Mouse (Mus musculus) fat pad, adult 2 months (tissue): ENCODE measurements around the gene Accsl.

Experiments
- DNase-seq: peaks from one replicate; pipeline ENCODE4 v3.0.0-alpha.2; 2011; ENCODE audit warnings: low read depth, low spot score; ENCODE audit errors: extremely low read depth

The Accsl gene

DNA sequence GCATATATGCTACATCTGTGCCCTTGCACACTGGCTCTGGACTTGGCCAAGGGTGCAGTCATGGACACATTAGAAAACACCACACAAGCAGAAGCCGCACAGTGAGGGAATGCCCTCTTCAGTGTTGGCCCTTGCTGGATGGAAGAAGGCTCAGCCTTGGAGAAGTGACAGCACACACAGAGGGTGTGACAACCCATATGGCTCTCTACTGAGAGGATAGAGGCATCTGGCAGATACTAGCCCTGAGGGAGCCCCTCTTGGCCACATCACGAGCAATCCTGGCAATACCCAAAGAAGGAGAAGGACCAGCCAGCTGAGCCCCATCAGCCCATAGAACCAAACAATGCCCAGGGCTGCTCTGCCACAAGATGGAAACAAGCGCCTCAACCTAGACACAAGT is 5.6 kb upstream of the Accsl start:
- no peak for DNase-seq

DNA sequence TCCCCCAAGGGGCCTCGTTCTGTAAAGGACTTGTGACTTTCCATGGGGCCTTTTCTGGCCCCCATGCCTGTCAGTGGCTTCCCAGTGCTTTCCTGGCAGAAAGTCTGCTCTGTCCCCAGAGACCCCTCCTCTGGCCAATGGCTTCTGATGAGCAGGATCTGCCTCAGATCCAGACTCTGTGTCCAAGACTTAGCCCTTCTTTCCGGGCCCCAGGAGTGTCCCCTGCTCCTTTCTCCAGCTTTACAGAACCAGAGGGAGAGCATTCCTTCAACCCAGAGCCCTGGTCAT is 5.2 kb upstream of the Accsl start:
- no peak for DNase-seq

DNA sequence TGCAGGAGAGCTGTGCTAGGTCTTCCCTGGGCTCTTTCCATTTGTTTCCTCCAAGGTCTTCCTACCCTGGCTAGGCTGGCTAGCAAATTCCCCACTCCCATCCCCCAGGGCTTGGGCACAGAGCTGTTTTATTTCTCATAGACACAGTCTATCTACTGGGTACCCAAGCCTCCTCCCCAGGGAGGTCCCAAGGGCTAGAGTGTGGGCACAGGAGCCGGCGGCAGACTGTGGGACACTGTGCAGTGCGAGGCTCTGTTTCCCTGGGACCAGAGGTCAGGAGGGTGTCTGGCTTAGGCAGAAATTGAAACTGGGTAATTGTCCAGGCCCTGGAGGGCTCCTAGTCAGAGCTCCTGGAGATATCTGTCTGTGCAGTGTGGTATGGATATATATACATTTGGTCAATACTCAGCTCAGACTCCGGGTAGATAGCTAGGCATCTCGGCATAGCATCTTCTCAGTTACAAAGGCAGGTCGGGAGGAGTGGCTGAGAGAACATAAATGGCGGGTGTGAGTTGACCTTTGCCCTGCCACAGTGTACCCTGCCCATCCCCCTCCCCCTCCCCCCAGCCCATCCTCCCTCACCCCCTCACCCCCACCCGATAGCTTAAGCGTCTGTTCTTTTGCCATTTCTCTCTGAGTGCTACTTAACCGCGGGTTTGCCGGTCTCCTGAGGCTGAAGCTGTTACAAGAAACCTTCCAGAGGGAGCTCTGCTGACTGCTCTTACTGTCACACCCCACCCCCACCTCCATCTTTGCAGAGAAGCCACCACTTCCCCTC is 4.7 kb upstream of the Accsl start:
- no peak for DNase-seq

DNA sequence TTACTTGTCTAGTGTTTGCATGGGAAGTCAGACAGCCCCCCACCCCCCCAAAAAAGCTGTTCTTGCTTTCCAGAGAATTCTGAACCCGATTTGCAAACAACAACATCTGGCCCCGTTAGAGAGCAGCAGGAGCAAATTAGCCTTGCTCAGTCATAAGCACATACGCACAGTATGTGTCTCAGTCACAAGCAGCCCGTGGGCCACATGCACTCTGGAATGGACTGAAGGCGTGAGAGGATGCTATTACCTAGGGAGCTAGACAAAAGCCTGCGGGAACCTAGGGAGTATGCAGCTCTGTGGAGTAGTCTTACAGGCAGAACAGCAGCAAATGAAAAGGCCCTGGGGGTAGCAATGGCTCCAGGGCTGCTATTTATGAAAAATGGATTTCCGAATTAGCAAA is 3.3 kb upstream of the Accsl start:
- DNase-seq: no peak

DNA sequence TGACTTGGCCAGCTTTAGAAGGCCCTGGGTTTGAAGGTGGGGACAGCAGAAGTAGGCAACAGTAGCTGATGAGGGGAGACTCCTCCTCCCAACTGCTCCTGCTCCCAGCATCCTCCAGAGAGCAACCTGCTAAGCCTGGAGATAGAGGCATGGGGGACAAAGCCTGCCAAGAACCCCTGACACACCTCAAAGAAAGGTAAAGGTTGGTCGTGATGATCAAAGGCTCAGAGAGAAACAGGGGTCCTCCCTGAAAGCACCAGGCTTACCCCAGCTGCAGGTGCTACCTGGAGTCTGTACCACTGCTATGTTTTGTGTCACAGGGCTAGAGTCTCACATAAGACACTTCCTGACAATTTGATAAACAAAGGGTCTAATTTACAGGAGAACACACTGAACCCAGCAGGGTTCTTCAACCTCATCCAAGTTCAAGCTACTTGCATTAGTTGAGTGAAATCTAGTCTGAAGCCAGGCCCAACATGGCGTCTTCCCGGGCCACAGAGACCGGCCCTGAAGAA is 2.5 kb upstream of the Accsl start:
- no peak for DNase-seq

DNA sequence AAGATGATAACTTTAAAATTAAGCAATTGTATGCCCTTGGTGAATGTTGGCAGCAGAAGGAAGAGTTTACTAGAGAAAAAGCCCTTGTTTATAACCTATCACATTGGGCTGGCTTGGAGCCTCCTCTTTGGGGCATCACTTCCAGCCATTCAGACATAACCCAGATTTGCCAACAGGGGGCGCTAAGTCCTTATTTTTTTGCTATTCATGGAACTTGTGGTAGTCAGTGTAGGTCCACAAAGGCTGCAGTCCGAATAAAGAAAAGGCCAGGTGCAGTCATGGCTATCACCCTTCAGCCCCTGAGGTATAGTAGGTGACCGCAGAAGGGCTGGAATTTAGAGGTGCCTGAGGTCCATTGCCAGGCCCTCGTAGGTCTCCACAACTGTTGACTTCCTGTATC is 1.9 kb upstream of the Accsl start:
- no peak for DNase-seq

DNA sequence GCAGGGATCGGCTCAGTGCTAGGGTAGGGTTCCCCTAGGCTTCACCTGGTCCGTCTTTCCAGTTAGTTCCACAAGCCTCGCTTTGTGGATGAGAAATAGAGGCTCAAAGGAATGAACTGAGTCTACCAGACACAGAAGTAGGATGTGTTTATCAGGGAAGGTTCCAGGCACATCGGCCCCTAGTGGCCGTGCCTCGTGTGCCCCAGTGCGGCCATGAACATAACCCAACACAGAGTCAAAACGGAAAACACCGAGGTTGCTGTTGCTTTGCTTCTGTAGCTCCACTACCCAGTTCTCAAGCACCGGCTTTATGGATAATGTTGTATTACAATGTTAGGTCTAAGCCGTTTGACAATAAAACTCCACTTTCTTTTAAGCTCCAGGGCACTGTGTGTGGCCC is 391 bp downstream of the Accsl start:
- no peak for DNase-seq

DNA sequence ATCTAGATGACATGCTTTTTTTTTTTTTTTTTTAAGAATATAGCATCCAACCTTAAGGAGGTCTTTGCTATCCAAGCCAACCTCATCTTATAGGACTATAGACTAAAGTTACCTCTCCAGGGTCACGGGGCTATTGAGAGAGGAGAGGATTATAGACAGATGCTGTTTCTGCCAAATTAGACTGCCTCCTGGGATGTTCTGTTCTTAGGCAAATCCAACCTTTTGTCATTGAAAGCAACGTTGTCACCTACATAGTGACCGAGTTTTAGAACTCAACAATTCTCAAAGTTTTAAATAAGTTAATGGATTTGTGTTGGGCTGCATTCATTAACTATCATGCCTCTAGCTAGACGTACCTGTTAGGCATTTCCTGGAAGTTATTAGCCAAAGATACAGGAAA is 5.7 kb downstream of the Accsl start:
- no peak for DNase-seq

DNA sequence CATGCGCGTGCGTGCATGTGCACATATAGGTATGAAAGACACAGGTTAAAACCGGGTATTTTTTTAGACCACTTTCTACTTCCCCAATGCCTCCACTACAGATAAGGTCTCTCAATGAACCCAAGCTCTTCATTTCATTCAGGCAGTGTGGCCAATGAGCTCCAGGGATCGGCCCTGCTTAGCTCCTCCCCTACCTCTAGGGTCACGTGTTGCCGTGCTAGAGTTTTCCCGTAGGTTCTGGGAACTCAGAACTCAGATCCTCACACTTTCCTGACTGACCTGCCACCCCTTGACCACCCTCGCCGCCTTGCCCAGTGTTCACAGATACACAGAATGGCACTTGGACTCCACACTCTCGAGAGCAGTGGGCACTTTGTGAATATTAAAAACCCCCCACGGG is 10.1 kb downstream of the Accsl start:
- no peak for DNase-seq

DNA sequence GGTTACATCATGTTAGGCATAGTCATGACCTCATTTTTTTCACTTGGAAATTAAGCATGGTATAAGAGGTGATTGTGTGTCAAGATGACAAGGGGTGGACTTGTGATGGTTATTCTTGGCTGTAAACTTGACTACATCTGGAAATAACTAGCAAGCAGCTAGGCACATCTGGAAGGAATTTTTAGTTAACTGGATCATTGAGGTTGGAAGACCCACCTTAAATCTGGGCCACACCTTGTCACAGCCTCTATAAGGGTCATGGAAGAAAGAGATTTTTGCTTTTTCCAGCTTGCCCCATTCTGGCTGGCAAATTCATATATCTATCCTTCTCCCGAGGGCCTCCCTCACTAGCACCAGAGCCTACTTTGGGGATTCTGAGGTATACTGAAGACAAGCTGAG is 17.7 kb downstream of the Accsl start:
- no peak for DNase-seq

DNA sequence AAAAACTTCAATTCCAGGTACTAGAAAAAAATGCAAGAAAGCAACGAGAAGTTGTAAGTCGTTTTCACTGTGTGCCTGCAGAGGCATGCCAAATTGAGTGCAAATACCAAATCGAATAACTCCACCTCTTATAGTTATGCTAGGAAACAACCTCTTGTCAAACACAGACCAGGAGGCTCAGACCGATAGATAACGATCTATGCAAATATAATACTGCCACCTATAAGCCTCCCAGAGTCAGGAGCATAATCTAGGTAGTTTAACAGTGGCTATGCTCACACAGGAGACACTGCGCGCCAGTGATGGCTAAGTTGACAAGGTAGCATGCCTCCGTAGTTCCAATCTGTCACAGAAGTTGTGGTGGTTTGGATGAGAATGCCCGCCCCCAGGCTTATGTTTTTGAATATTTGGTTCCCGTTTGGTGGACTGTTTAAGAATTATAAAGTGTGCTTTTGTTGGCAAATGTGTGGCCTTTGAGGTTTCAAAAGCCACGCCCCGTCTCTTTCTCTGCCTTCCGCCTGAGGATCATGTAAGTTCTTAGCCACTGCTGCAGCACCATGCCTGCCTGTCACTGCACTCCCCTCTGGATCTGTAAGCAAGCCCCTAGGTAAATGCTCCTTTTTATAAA is 18.5 kb downstream of the Accsl start:
- no peak for DNase-seq

DNA sequence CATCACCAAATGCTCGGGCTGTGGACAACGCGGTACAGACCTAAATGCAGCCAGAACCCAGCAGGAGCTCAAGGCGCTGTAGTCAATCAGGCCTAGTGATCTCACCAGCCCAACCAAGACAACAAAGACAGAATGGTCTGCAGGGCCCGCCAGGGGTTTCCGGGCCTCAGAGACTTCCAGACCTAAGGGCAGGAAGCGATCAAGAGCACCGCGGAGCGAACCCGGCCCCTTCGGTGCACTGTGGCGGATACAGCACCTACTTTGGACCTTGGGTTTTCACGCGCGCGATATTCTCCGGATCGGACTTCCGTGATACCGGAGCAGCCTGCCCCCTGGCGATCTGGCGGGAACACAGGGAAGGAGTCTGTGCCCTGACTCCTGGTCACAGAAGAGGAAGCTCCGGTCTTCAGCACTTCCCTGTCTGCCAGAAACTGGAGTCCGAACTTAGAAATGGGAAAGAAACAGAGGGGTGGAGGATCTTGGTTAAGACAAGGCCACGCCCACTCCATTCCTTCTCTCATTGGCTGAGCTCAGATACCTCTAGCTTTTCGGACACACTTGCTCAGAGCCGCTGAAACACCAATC is 19.4 kb downstream of the Accsl start, which contains the start of gene Accs:
Gene Accs, minus strand, starts transcription at position 439 of the 585 bp plus-strand sequence.
- DNase-seq: peak; percentile 40

DNA sequence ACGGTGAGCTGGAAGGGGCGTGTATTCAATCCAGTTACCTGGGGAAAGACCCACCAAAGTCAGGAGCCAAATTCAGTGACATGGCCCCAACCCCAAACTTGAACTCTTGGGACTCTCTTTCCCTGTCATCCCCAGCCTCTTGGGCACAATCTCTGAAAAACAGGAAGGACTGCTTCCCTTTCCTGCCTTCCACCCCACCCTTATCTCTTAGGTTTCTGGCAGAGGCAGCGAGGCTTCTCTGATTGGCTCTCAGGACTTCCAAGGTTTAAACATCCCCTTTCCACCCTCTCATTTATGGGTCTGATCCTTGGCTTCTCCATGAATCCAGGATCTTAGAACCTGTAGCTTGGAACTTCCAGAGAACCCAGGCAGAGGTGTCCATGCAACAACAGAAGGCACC is 27.6 kb downstream of the Accsl start:
- DNase-seq: no peak

DNA sequence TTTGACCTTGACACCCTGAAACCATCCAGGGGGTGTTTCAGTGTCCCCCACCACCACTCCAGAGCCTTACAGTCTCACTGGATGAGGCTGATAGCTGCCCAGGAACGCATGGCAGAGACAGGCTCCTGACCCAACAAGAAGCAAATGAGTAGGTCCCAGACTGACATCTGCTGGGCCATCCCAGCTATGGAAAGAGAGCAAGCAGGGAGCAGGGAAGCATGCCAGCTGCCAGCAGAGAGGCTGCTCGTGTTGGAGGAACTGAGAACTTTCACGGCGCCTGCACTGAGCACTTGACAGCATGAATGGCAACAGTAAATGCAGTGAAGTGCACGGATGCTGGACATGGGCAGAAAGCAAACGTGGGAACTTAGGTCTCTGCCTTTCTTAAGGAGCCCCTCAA is 28.8 kb downstream of the Accsl start:
- DNase-seq: no peak

DNA sequence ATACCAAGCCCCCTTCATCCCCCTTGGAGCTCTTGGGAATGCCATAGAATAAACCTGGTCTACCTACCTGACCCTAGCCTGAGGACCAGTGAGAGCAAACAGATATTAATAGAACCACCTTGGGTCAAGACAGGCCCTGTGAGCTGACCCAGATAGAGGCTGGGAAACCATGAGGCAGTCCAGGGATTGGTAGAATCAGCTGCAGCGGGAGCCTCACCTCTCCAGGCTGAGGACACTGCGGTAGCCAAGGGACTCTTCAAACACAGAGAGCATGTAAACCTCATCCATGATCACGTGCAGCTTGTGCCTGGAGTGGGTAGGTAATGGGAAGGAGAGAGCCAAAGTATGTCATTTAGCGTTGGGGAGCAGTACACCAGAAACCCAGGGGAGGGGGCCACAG is 30.0 kb downstream of the Accsl start:
- DNase-seq: no peak

DNA sequence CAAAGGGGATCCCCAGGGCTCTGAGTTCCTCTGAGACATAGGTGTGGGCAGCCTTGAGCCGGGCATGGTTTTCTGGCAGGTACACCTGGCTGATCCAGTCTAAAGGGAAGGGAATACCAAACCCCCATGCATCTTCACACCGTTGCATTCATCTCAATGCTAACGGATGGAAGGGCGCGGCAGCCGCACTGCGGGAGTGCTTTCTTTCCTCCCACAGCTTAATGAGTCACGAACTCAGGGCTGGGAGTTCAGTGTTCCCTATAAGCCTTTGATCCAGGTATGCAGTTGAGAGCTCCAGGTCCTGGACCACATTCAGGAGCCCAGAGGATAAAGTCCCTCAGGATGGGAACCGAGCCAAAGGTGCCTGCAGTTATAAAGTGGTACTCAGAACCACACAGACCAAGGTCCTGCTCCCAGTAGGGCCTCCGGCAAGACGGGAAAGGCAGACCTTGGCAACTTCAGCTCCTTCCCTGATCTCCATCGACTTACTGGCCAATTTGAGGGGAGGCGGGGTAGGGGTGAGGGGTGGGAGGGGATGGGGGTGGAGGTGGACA is 32.6 kb downstream of the Accsl start:
- DNase-seq: no peak

DNA sequence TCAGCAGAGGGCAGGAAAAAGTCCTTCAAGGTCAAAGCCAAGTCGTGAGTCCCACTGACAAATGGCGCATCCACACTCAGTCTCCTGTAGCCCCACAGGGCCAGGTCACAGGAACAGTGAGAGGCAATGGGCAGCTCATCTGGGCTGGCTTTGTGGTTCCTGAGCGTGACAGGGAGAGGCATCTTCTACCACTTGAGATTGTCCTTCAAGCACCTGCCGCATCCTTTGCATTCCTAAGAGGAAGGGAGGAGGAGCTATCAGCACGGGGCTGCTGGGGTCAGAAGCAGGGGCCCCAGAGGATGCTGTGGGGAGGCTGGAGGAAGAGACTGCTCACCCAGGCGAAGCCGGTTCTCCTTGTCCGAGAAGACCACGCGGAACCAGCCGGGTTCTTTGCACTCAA is 33.4 kb downstream of the Accsl start:
- DNase-seq: no peak

DNA sequence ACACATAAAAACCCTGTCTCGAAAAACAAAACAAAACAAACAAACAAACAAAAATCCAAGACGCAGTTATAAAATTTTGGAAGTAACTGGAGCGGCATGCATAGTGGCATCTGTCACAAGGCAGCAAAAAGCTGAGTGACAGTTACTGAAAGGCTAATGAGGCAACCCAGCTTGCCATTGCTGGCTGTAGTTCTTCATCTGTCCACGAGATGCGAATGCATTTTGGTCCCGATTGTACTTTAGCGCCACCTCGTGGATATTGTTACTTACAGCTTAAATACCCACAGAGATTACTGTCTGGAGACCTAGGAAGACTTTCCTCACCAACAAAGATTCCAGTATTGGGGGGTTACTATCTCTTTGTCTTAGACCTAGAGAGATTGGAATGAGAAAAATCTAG is 45.4 kb downstream of the Accsl start:
- peak; percentile 51 for DNase-seq

DNA sequence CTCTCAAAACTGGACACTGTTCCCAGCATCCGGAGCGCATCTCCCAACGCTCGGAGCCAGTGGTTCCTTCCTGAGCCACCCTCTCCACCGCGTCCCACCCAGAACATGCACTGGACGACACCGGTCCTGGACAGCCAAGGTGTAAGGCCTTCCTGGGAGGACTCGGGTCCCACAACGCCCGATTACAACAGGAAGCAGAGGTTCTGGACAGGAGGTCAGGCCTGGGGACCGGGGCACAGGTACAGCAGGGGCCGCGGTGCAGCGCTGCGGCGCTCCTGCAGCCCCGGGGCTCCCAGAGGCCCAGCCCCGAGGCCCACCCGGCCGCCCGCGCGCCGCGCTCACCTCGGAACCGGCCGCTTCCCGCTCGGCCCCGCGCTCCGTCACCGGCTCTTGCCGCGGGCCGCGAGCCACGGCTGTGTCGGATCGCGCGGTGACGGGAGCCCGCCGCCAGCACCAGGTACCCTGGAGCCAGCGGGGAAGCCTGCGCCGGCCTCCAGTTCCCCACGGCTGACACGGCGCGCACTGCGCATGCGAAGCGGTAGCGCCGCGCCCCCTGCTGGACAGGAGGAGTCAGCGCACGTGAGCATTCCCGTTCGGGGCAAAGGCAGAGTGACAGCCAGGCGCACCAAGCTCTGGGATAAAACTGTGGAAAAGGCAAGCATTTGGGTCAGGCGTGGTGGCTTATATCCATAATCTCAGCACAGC is 46.8 kb downstream of the Accsl start, which contains the start of gene Ext2:
Gene Ext2, minus strand, starts transcription at position 524 of the 705 bp plus-strand sequence.
- DNase-seq: no peak

DNA sequence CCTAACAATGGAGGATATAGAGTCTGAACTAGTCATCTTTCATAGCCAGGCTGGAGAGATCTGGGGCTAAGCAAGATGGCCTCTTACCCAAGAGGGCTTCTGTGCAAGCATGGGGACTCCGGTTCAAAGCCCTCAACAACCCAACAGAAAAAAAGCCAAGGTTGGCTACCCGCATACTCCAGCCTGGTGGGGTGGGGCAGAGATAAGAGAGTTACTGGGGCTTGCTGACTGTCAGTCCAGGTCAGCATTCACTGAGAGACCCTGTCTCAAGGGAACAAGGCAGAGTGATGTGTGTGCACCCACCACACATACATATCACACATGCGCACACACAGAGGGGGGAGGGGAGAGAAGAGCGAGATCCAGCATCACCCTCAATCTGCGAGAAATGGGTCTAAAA is 51.2 kb downstream of the Accsl start:
- no peak for DNase-seq

DNA sequence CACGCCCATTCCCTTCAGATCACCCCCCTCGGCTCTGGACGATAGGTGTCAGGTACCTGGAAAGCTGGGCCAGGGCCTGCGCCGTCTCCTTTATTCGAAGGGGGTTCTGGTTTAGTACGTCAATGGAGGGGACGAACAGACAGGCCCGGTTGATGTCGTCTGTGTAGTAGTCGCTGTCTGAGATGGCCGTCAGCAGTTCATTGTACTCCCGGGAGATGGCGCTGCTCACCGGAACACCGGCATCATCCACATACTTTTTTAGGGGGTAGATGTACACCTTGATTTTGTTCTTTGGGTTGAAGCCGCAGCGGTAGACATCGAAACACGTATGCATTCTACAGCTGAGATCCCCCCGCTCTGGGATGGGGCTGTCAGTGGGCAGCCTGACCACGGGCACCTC is 55.6 kb downstream of the Accsl start:
- DNase-seq: no peak
